Mouse (Mus musculus) cerebellum, adult 2 months (tissue): ENCODE data around the gene Xylt2.

Experiments
- CTCF ChIP-seq: fragments of 200-500 bp; IDR thresholded peaks from 2 replicates; pipeline ENCODE4 v1.5.1; 2011; ENCODE audit warnings: low read depth, mild to moderate bottlenecking, control low read depth, low read length, moderate library complexity, borderline replicate concordance; ENCODE audit not compliant: insufficient read depth
- POLR2A ChIP-seq: fragments of 200-500 bp; IDR thresholded peaks from 2 replicates; pipeline ENCODE4 v1.6.1; 2011; ENCODE audit warnings: low read length, control low read depth, borderline replicate concordance; ENCODE audit not compliant: insufficient read depth

- no peak for TF ChIP-seq CTCF
- TF ChIP-seq POLR2A, result no peak
Observed at GRCm38 (mm10) chr11:94621458-94621852, 55.9 kb downstream of the Xylt2 start.
